Mouse (Mus musculus) hindbrain, embryonic 12.5 days (tissue): ENCODE results near the gene Zfhx3. TPM values are rescaled to one million over a fixed set of nuclear protein-coding genes. Genes with fewer than 3 reads are reported as not detected.
A peak's percentile ranks its signal among the peaks of the same experiment; 100 is the strongest.

Experiments
- ATAC-seq: fragments of 200-750 bp; cut with Nextera tagmentation; 2 replicates; pipeline ENCODE4 v1.8.0; 2017; ENCODE audit warnings: moderate TSS enrichment; ENCODE audit not compliant: low FRiP score
- H3K27ac ChIP-seq: fragments of 300-500 bp; sonication (generic); 2 replicates; pipeline ENCODE4 v1.5.1; 2016; ENCODE audit warnings: mild to moderate bottlenecking
- H3K27me3 ChIP-seq: fragments of 300-500 bp; sonication (generic); 2 replicates; pipeline ENCODE4 v1.6.1; 2016; ENCODE audit warnings: mild to moderate bottlenecking
- H3K36me3 ChIP-seq: fragments of 300-500 bp; sonication (generic); 2 replicates; pipeline ENCODE4 v1.6.1; 2016; ENCODE audit warnings: mild to moderate bottlenecking
- H3K4me1 ChIP-seq: fragments of 300-500 bp; sonication (generic); 2 replicates; pipeline ENCODE4 v1.6.1; 2016
- H3K4me2 ChIP-seq: fragments of 300-500 bp; sonication (generic); replicated peaks from 2 replicates; pipeline ENCODE4 v1.6.1; 2016; ENCODE audit warnings: mild to moderate bottlenecking
- H3K4me3 ChIP-seq: fragments of 300-500 bp; sonication (generic); 2 replicates; pipeline ENCODE4 v1.5.1; 2016; ENCODE audit warnings: mild to moderate bottlenecking
- H3K9ac ChIP-seq: fragments of 300-500 bp; sonication (generic); 2 replicates; pipeline ENCODE4 v1.6.1; 2016; ENCODE audit warnings: mild to moderate bottlenecking, moderate library complexity
- H3K9me3 ChIP-seq: fragments of 300-500 bp; sonication (generic); replicated peaks from 2 replicates; pipeline ENCODE4 v1.6.1; 2016; ENCODE audit warnings: mild to moderate bottlenecking
- WGBS: fragments of 180-500 bp; shearing (Covaris S2); methylation state at CpG from one replicate; pipeline ENCODE4 v1.1.7; 2016; 5-methylcytosine and 5-hydroxymethylcytosine counted together
- polyA plus RNA-seq: library from polyadenylated mRNA; unstranded; fragments of >200 nt; fragmentation: Nextera tagmentation; extraction: Ambion mirVana; gene quantifications from 2 replicates; pipeline ENCODE4 v1.2.1, GENCODE M21; 2016

The Zfhx3 gene
- polyA plus RNA-seq, 1 experiment from 2014 or later, result 56.8 TPM

- 46% methylated on average over 8 of the region's 8 CpGs for WGBS
- H3K9me3 ChIP-seq, result no peaks in the 10 kb centered on the region
- peaks cover 16% of the 10 kb centered on the region for H3K4me1 ChIP-seq
- peak overlapping the region; percentile 74; the same call in 1 of the 2 replicates for H3K27ac ChIP-seq
- no peak for ATAC-seq
- no peak overlapping the region for H3K9ac ChIP-seq
- no peaks in the 10 kb centered on the region for H3K27me3 ChIP-seq
- H3K4me3 ChIP-seq, result no peak overlapping the region
- H3K36me3 ChIP-seq, result no peaks in the 10 kb centered on the region
- H3K4me2 ChIP-seq, result no peak overlapping the region
Observed at GRCm38 (mm10) chr8:107957566-107957965, 15.1 kb downstream of the Zfhx3 start.

DNA sequence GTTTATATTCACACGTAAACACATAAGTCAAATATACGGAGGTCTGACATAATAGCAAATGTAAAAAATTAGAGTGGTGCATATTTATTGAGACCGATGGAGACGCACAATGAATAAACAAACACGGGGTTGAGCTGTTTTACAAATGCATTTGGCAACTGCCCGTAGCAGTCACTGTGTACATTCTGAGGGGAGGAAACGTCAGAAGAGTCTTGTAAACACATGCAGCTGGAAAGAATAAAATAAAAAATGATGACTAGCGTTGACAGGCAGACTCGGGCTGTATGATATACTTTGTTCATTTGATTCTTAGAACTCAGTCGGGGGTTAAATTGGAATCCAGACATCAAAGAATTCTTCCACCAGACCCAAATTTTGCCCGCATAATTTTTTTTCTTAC lies 18.0 kb downstream of the Zfhx3 start:
- no peak overlapping the region for H3K9ac ChIP-seq

DNA sequence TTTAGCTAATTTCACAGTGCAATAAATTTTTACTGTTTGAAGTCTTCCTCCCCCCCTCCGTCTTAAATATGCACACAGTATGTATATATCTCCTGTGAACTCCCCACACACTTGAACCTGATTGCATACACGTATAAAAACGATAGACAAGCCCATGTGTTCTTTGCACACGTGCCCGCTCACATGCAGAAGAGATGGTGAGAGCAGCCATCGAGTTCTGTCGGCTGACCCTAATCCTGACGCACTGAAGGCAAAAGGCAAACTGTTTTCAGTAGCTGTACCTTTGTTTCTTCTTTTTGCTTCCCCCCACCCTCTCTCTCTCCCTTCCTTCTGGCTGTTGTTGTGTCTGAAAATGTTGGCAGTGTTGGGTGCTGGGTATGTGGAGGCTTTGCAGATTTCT lies 18.4 kb downstream of the Zfhx3 start:
- Histone ChIP-seq H3K4me3 (no peak overlapping the region), H3K36me3 (no peaks in the 10 kb centered on the region), H3K4me1 (peaks cover 16% of the 10 kb centered on the region), H3K27me3 (no peaks in the 10 kb centered on the region), H3K9ac (no peak overlapping the region), H3K4me2 (no peak overlapping the region), H3K9me3 (no peaks in the 10 kb centered on the region), H3K27ac (peak overlapping the region; percentile 62)
- no peak for ATAC-seq
- WGBS, result 63% methylated on average over 8 of the region's 8 CpGs

More for the DNA sequence above, 18.0 kb downstream of the Zfhx3 start:
- H3K4me3 ChIP-seq, result no peak overlapping the region
- H3K36me3 ChIP-seq, result no peaks in the 10 kb centered on the region
- H3K27ac ChIP-seq, result peak overlapping the region; percentile 44
- H3K4me1 ChIP-seq, result peaks cover 16% of the 10 kb centered on the region
- WGBS, result 51% methylated on average over 11 of the region's 11 CpGs
- no peaks in the 10 kb centered on the region for H3K9me3 ChIP-seq
- H3K4me2 ChIP-seq, result no peak overlapping the region
- no peaks in the 10 kb centered on the region for H3K27me3 ChIP-seq
- ATAC-seq, result no peak

- Histone ChIP-seq H3K27ac (no peak overlapping the region), H3K36me3 (no peaks in the 10 kb centered on the region), H3K4me2 (no peak overlapping the region), H3K9me3 (no peaks in the 10 kb centered on the region), H3K4me1 (no peaks in the 10 kb centered on the region), H3K27me3 (peaks cover 10% of the 10 kb centered on the region), H3K9ac (no peak overlapping the region), H3K4me3 (no peak overlapping the region)
- ATAC-seq, result no peak
- WGBS, result 79% methylated on average over 4 of the region's 4 CpGs
Observed at GRCm38 (mm10) chr8:107972198-107972597, 29.8 kb downstream of the Zfhx3 start.

GRCm38 (mm10) chr8:107974451-107974850 lies 32.0 kb downstream of the Zfhx3 start:
- ATAC-seq, result no peak
- H3K9me3 ChIP-seq, result no peaks in the 10 kb centered on the region
- H3K4me2 ChIP-seq, result no peak overlapping the region
- H3K4me1 ChIP-seq, result no peaks in the 10 kb centered on the region
- 72% methylated on average over 13 of the region's 13 CpGs for WGBS
- no peaks in the 10 kb centered on the region for H3K36me3 ChIP-seq
- no peak overlapping the region for H3K27ac ChIP-seq
- peaks cover 16% of the 10 kb centered on the region for H3K27me3 ChIP-seq
- no peak overlapping the region for H3K9ac ChIP-seq
- no peak overlapping the region for H3K4me3 ChIP-seq

- Histone ChIP-seq H3K4me3 (no peak overlapping the region), H3K27me3 (peaks cover 13% of the 10 kb centered on the region), H3K9ac (no peak overlapping the region), H3K9me3 (no peaks in the 10 kb centered on the region), H3K4me2 (no peak overlapping the region), H3K27ac (no peak overlapping the region), H3K36me3 (no peaks in the 10 kb centered on the region), H3K4me1 (0 out of 2 replicates have a peak, but pooled peaks cover 2% of the 10 kb centered on the region)
- ATAC-seq, result no peak
- 89% methylated on average over 1 of the region's 1 CpGs for WGBS
Observed at GRCm38 (mm10) chr8:107978247-107978646, 35.8 kb downstream of the Zfhx3 start.

DNA sequence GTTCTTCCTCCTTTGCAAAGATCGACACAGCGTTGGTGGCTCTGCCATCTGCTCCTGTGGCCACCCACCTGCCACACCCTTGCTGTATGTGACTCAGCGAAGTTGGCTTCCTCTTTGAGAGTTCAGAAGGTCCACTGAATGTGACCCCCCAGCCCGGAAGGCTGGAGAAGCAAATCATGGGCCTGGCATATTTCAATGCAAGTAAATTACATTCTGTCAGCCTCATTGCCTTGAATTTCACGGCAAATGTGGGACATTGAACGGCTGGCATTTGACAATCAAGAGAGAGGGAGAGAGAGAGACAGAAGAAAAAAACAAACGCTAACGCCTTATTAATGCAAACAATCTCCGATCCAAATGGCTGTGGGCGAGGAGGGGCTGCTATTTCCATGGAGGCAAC lies 38.2 kb downstream of the Zfhx3 start:
- H3K4me2 ChIP-seq, result no peak overlapping the region
- H3K4me1 ChIP-seq, result 0 out of 2 replicates have a peak, but pooled peaks cover 2% of the 10 kb centered on the region
- no peak overlapping the region for H3K27ac ChIP-seq
- H3K4me3 ChIP-seq, result no peak overlapping the region
- no peak for ATAC-seq
- peaks cover 25% of the 10 kb centered on the region for H3K27me3 ChIP-seq
- no peaks in the 10 kb centered on the region for H3K36me3 ChIP-seq
- H3K9me3 ChIP-seq, result no peaks in the 10 kb centered on the region
- WGBS, result 37% methylated on average over 10 of the region's 10 CpGs
- no peak overlapping the region for H3K9ac ChIP-seq

DNA sequence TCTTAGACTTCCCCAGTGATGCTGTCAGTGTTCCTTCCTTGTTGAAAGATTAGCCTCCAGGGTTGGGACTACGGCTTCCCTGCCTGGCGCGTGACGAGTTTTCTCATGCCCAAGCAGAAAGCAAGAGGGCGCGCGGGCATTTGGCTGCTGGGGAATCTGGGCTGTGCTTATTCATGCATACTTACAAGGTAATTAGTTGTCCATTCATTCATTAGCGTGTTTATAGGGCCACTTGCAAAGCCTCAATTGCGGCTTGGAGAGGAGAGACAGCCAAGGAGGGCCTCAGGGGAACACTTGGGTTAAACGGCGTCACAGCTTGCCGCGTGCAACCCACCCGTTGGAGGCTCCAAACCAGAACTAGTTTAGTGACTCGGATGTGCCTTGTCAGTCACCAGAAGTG lies 44.2 kb downstream of the Zfhx3 start:
- 34% methylated on average over 15 of the region's 15 CpGs for WGBS
- H3K4me2 ChIP-seq, result 0 out of 2 replicates have a peak overlapping the region, but pooled peaks have one; percentile 8

GRCm38 (mm10) chr8:107998874-107999273 lies 56.4 kb downstream of the Zfhx3 start:
- peaks cover 7% of the 10 kb centered on the region; the same call in 1 of the 2 replicates for H3K4me1 ChIP-seq
- no peaks in the 10 kb centered on the region for H3K36me3 ChIP-seq
- no peak overlapping the region for H3K4me3 ChIP-seq
- no peak for ATAC-seq
- H3K9me3 ChIP-seq, result no peaks in the 10 kb centered on the region
- no peaks in the 10 kb centered on the region for H3K27me3 ChIP-seq
- 95% methylated on average over 10 of the region's 10 CpGs for WGBS
- no peak overlapping the region for H3K27ac ChIP-seq
- no peak overlapping the region for H3K4me2 ChIP-seq
- no peak overlapping the region for H3K9ac ChIP-seq

More for the DNA sequence above, 44.2 kb downstream of the Zfhx3 start:
- Histone ChIP-seq H3K4me1 (peaks cover 4% of the 10 kb centered on the region; the same call in 1 of the 2 replicates), H3K27me3 (peaks cover 23% of the 10 kb centered on the region), H3K9me3 (no peaks in the 10 kb centered on the region), H3K27ac (no peak overlapping the region), H3K9ac (no peak overlapping the region), H3K4me3 (no peak overlapping the region), H3K36me3 (no peaks in the 10 kb centered on the region)
- ATAC-seq, result peak; percentile 76

DNA sequence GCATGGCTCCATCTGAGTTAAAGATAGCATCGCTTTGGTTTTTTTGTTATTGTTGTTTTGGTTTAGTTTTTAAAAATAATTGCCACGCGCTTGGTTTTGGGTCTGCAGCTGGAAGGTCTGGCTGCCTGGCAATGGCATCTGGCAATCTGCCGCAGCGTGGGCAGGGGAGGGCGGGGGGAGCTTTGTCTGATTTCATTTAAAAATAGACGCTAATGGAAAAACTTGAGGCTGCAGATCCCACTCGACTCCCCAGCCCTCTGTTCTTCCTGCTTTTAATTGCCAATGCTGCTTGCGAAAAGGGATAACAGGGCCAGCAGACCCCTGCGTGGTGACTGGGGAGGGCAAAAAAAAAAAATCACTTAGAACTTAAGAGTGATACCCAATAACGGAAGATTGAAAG lies 69.1 kb downstream of the Zfhx3 start:
- H3K4me1 ChIP-seq, result peaks cover 3% of the 10 kb centered on the region; the same call in 1 of the 2 replicates
- H3K4me2 ChIP-seq, result no peak overlapping the region
- no peak overlapping the region for H3K27ac ChIP-seq
- H3K4me3 ChIP-seq, result no peak overlapping the region
- H3K9me3 ChIP-seq, result no peaks in the 10 kb centered on the region
- no peak for ATAC-seq
- no peaks in the 10 kb centered on the region for H3K27me3 ChIP-seq
- no peaks in the 10 kb centered on the region for H3K36me3 ChIP-seq
- H3K9ac ChIP-seq, result no peak overlapping the region
- 82% methylated on average over 11 of the region's 11 CpGs for WGBS

DNA sequence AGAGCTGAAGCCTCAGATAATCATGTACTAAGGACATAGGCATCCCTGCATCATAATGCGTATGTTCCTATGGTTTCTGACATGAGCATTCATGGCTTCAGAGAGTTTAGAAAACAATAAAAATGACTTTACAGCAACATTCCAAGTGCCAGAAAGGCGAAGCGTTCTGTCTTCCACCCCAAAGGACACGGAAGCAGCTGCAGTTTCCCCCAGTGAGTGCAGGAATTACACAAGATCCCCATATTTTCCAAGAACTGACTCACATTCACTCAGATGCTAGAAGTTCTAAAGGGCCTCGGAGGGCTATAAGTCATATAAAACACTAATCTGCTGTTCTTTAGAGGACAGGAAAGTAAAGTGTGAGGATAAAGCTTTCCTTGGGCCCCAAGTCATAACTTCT lies 75.3 kb downstream of the Zfhx3 start:
- H3K9me3 ChIP-seq, result no peaks in the 10 kb centered on the region
- WGBS, result 87% methylated on average over 5 of the region's 5 CpGs
- no peaks in the 10 kb centered on the region for H3K27me3 ChIP-seq
- H3K9ac ChIP-seq, result no peak overlapping the region
- H3K4me3 ChIP-seq, result no peak overlapping the region
- H3K4me1 ChIP-seq, result peaks cover 3% of the 10 kb centered on the region; the same call in 1 of the 2 replicates
- ATAC-seq, result no peak
- H3K27ac ChIP-seq, result no peak overlapping the region
- H3K36me3 ChIP-seq, result no peaks in the 10 kb centered on the region
- no peak overlapping the region for H3K4me2 ChIP-seq

DNA sequence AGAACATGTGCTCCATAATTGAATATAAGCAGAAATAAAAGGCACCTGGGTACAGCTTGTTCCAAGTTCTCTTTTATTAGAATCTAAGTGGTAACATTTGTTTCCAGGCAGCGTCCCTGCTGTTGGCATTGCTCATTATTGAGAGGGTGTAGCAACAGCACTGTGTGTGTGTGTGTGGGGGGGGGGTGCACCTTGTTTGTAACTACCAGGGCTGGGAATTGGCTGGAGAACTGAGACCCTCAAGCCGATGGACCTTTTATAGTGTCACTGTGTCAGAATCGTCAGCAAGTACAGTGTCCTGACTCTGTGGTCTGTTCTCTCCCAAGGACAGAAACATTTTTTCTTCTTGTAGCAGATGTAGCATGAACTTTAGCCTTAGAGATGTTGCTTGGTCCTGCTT lies 77.2 kb downstream of the Zfhx3 start:
- 78% methylated on average over 3 of the region's 3 CpGs for WGBS
- H3K4me2 ChIP-seq, result no peak overlapping the region
- peaks cover 3% of the 10 kb centered on the region; the same call in 1 of the 2 replicates for H3K4me1 ChIP-seq
- H3K27ac ChIP-seq, result no peak overlapping the region
- no peak overlapping the region for H3K4me3 ChIP-seq
- H3K9ac ChIP-seq, result no peak overlapping the region
- no peaks in the 10 kb centered on the region for H3K9me3 ChIP-seq
- ATAC-seq, result no peak
- no peaks in the 10 kb centered on the region for H3K36me3 ChIP-seq
- H3K27me3 ChIP-seq, result no peaks in the 10 kb centered on the region

GRCm38 (mm10) chr8:108022404-108022803 lies 80.0 kb downstream of the Zfhx3 start:
- ATAC-seq, result no peak
- Histone ChIP-seq H3K9me3 (no peaks in the 10 kb centered on the region), H3K27ac (peak overlapping the region; percentile 35; the same call in 1 of the 2 replicates), H3K4me1 (peaks cover 6% of the 10 kb centered on the region), H3K4me3 (no peak overlapping the region), H3K4me2 (no peak overlapping the region), H3K9ac (no peak overlapping the region), H3K36me3 (no peaks in the 10 kb centered on the region), H3K27me3 (no peaks in the 10 kb centered on the region)
- 61% methylated on average over 4 of the region's 4 CpGs for WGBS
